Mouse (Mus musculus) CH12.LX (cell line): ENCODE results near the gene Pakap. TPM values are rescaled to one million over a fixed set of nuclear protein-coding genes. Genes with fewer than 3 reads are reported as not detected.

Experiments
- DNase-seq: peaks from one replicate; pipeline ENCODE4 v3.0.0-alpha.2; 2013; ENCODE audit errors: extremely low read depth
- H3K27ac ChIP-seq: 2 replicates; pipeline ENCODE4 v1.5.1; 2012; ENCODE audit warnings: low read depth, mild to moderate bottlenecking, control low read depth, moderate library complexity; ENCODE audit not compliant: insufficient read depth
- H3K27me3 ChIP-seq: replicated peaks from 2 replicates; pipeline ENCODE3; 2012; ENCODE audit warnings: inconsistent platforms
- H3K36me3 ChIP-seq, 2 experiments: replicated peaks in 1 of 2; 2 replicates each; pipeline versions ENCODE3 to v1.6.1; 2012; ENCODE audit warnings: inconsistent platforms in 1 of 2, low read length in 1 of 2, mild to moderate bottlenecking in 1 of 2, mixed read lengths in 1 of 2, moderate library complexity in 1 of 2; ENCODE audit not compliant: control insufficient read depth in 1 of 2, insufficient read depth in 1 of 2
- H3K4me1 ChIP-seq, 2 experiments: 2 replicates each; pipeline ENCODE4 v1.6.1; 2012; ENCODE audit warnings: inconsistent platforms in 1 of 2, moderate library complexity in 1 of 2; ENCODE audit not compliant: insufficient read depth in 2 of 2, control insufficient read depth in 1 of 2
- H3K4me2 ChIP-seq: 2 replicates; pipeline ENCODE4 v1.6.1; 2012; ENCODE audit warnings: low read depth, mild to moderate bottlenecking, control low read depth; ENCODE audit not compliant: poor library complexity, insufficient read depth, severe bottlenecking
- H3K4me3 ChIP-seq, 3 experiments: fragments of 150-350 bp in 1 of 3; sonication (generic) in 1 of 3; replicated peaks in 1 of 3; 2 replicates each; pipeline versions ENCODE3 to v1.5.1; 2011 to 2012; ENCODE audit warnings: low read depth in 2 of 3, low read length in 2 of 3, mild to moderate bottlenecking in 2 of 3, moderate library complexity in 2 of 3, control low read depth in 1 of 3, improper control_type of control experiment in 1 of 3, inconsistent platforms in 1 of 3, mixed read lengths in 1 of 3; ENCODE audit not compliant: poor library complexity in 1 of 3
- H3K79me2 ChIP-seq: replicated peaks from 2 replicates; pipeline ENCODE4 v1.6.1; 2012; ENCODE audit warnings: mild to moderate bottlenecking, moderate library complexity; ENCODE audit not compliant: control insufficient read depth, poor library complexity, insufficient read depth, severe bottlenecking; ENCODE audit errors: extremely low read depth
- H3K9ac ChIP-seq: 2 replicates; pipeline ENCODE4 v1.6.1; 2012; ENCODE audit warnings: low read depth, mild to moderate bottlenecking, control low read depth, moderate library complexity; ENCODE audit not compliant: insufficient read depth
- H3K9me3 ChIP-seq: replicated peaks from 2 replicates; pipeline ENCODE3; 2012; ENCODE audit warnings: low read length, inconsistent platforms, mixed read lengths
- BHLHE40 ChIP-seq: IDR thresholded peaks from 2 replicates; pipeline ENCODE4 v1.6.1; 2011; ENCODE audit warnings: mild to moderate bottlenecking, low read depth, low read length, improper control_type of control experiment
- CHD1 ChIP-seq: IDR thresholded peaks from 2 replicates; pipeline ENCODE4 v1.6.1; 2012; ENCODE audit warnings: low read depth, low read length, improper control_type of control experiment, inconsistent platforms
- CHD2 ChIP-seq: IDR thresholded peaks from 2 replicates; pipeline ENCODE4 v1.6.1; 2011; ENCODE audit warnings: low read length, improper control_type of control experiment
- CTCF ChIP-seq, 2 experiments: IDR thresholded peaks in 1 of 2; conservative IDR thresholded peaks in 1 of 2; 2 replicates each; pipeline ENCODE4 v1.5.1; 2011 to 2012; ENCODE audit warnings: low read depth in 2 of 2, low read length in 2 of 2, improper control_type of control experiment in 1 of 2, inconsistent platforms in 1 of 2, mild to moderate bottlenecking in 1 of 2, moderate library complexity in 1 of 2
- ELF1 ChIP-seq: IDR thresholded peaks from 2 replicates; pipeline ENCODE4 v1.6.1; 2014; ENCODE audit warnings: low read depth, mild to moderate bottlenecking, inconsistent platforms, low read length, improper control_type of control experiment
- EP300 ChIP-seq: IDR thresholded peaks from 2 replicates; pipeline ENCODE4 v1.6.1; 2011; ENCODE audit warnings: low read length, improper control_type of control experiment
- ETS1 ChIP-seq: conservative IDR thresholded peaks from 2 replicates; pipeline ENCODE4 v1.6.1; 2012; ENCODE audit warnings: low read depth, mild to moderate bottlenecking, inconsistent platforms, low read length, improper control_type of control experiment, moderate library complexity
- HCFC1 ChIP-seq: IDR thresholded peaks from 2 replicates; pipeline ENCODE4 v1.6.1; 2012; ENCODE audit warnings: low read depth, mild to moderate bottlenecking, inconsistent platforms, low read length, improper control_type of control experiment
- JUN ChIP-seq: IDR thresholded peaks from 2 replicates; pipeline ENCODE4 v1.6.1; 2011; ENCODE audit warnings: low read depth, mild to moderate bottlenecking, low read length, improper control_type of control experiment, moderate library complexity; ENCODE audit not compliant: insufficient read depth
- JUND ChIP-seq: conservative IDR thresholded peaks from 2 replicates; pipeline ENCODE4 v1.6.1; 2011; ENCODE audit warnings: low read depth, low read length, improper control_type of control experiment
- KAT2A ChIP-seq: IDR thresholded peaks from 2 replicates; pipeline ENCODE4 v1.6.1; 2012; ENCODE audit warnings: low read length, improper control_type of control experiment, inconsistent platforms; ENCODE audit not compliant: insufficient replicate concordance
- MAFK ChIP-seq: IDR thresholded peaks from 2 replicates; pipeline ENCODE4 v1.6.1; 2011; ENCODE audit warnings: low read length, improper control_type of control experiment; ENCODE audit not compliant: insufficient replicate concordance
- MAX ChIP-seq: IDR thresholded peaks from 2 replicates; pipeline ENCODE4 v1.6.1; 2011; ENCODE audit warnings: low read length, improper control_type of control experiment
- MAZ ChIP-seq: IDR thresholded peaks from 2 replicates; pipeline ENCODE4 v1.6.1; 2012; ENCODE audit warnings: low read depth, mild to moderate bottlenecking, inconsistent platforms, low read length, improper control_type of control experiment, moderate library complexity
- MEF2A ChIP-seq: IDR thresholded peaks from 2 replicates; pipeline ENCODE4 v1.6.1; 2014; ENCODE audit warnings: low read depth, mild to moderate bottlenecking, inconsistent platforms, low read length, improper control_type of control experiment, borderline replicate concordance
- MXI1 ChIP-seq: IDR thresholded peaks from 2 replicates; pipeline ENCODE4 v1.6.1; 2011; ENCODE audit warnings: mild to moderate bottlenecking, low read depth, low read length, improper control_type of control experiment
- NELFE ChIP-seq: IDR thresholded peaks from 2 replicates; pipeline ENCODE4 v1.6.1; 2011; ENCODE audit warnings: low read depth, low read length, improper control_type of control experiment
- NRF1 ChIP-seq: IDR thresholded peaks from 2 replicates; pipeline ENCODE4 v1.6.1; 2014; ENCODE audit warnings: low read depth, mild to moderate bottlenecking, inconsistent platforms, low read length, improper control_type of control experiment, moderate library complexity
- POLR2A ChIP-seq: IDR thresholded peaks from 2 replicates; pipeline ENCODE4 v1.6.1; 2011; ENCODE audit warnings: low read depth, mild to moderate bottlenecking, improper control_type of control experiment, low read length
- POLR2AphosphoS2 ChIP-seq: IDR thresholded peaks from 2 replicates; pipeline ENCODE4 v1.6.1; 2011; ENCODE audit warnings: low read depth, low read length, improper control_type of control experiment
- RCOR1 ChIP-seq: conservative IDR thresholded peaks from 2 replicates; pipeline ENCODE4 v1.6.1; 2012; ENCODE audit warnings: low read depth, mild to moderate bottlenecking, inconsistent platforms, low read length, improper control_type of control experiment
- SIN3A ChIP-seq: IDR thresholded peaks from 2 replicates; pipeline ENCODE4 v1.6.1; 2012; ENCODE audit warnings: low read length, improper control_type of control experiment, inconsistent platforms
- SMC3 ChIP-seq: IDR thresholded peaks from 2 replicates; pipeline ENCODE4 v1.6.1; 2011; ENCODE audit warnings: low read depth, low read length, improper control_type of control experiment
- TBP ChIP-seq: conservative IDR thresholded peaks from 2 replicates; pipeline ENCODE4 v1.6.1; 2011; ENCODE audit warnings: low read depth, low read length, improper control_type of control experiment
- TCF12 ChIP-seq: IDR thresholded peaks from 2 replicates; pipeline ENCODE4 v1.6.1; 2014; ENCODE audit warnings: low read depth, mild to moderate bottlenecking, inconsistent platforms, low read length, improper control_type of control experiment
- UBTF ChIP-seq: IDR thresholded peaks from 2 replicates; pipeline ENCODE4 v1.6.1; 2012; ENCODE audit warnings: low read depth, mild to moderate bottlenecking, inconsistent platforms, low read length, improper control_type of control experiment, moderate library complexity
- ZC3H11A ChIP-seq: IDR thresholded peaks from 2 replicates; pipeline ENCODE4 v1.6.1; 2012; ENCODE audit warnings: low read depth, mild to moderate bottlenecking, inconsistent platforms, low read length, improper control_type of control experiment
- ZKSCAN1 ChIP-seq: IDR thresholded peaks from 2 replicates; pipeline ENCODE4 v1.6.1; 2012; ENCODE audit warnings: low read depth, inconsistent platforms, low read length, improper control_type of control experiment, borderline replicate concordance
- ZMIZ1 ChIP-seq: IDR thresholded peaks from 2 replicates; pipeline ENCODE4 v1.6.1; 2012; ENCODE audit warnings: low read depth, mild to moderate bottlenecking, inconsistent platforms, low read length, improper control_type of control experiment
- ZNF384 ChIP-seq: IDR thresholded peaks from 2 replicates; pipeline ENCODE4 v1.6.1; 2012; ENCODE audit warnings: low read depth, low read length, improper control_type of control experiment, inconsistent platforms
- dilution Hi-C: fragments of 300-500 bp; cut with MboI; formaldehyde crosslinking; loops from 2 replicates; pipeline ENCODE4 v1.14.3; 2020; ENCODE audit warnings: low sequenced_read_pairs; ENCODE audit not compliant: extremely low pct_unique_long_range_greater_than_20kb, extremely low pct_ligation_motif_present
- in situ Hi-C: fragments of 300-500 bp; cut with MboI; formaldehyde crosslinking; loops from 3 replicates; pipeline ENCODE4 v1.14.3; 2019; ENCODE audit warnings: low sequenced_read_pairs, low pct_ligation_motif_present, low pct_unique_long_range_greater_than_20kb, mixed read lengths
- polyA plus RNA-seq: library from polyadenylated mRNA; unstranded; fragments of >175 nt; gene quantifications from 2 replicates; pipeline ENCODE4 v1.2.1, GENCODE M21; 2012; ENCODE audit warnings: low read depth; ENCODE audit not compliant: insufficient read length
- total RNA-seq, 2 experiments: library from RNA; depleted of rRNA; stranded (reverse); fragments of 300-350 nt in 1 of 2; fragments of >200 nt in 1 of 2; gene quantifications; 2 replicates each; pipeline ENCODE4 v1.2.3; 2012 to 2014

Gene Pakap
- total and polyA plus RNA-seq, 3 experiments, result 0.08 to 0.14 TPM; not detected in 1

DNA sequence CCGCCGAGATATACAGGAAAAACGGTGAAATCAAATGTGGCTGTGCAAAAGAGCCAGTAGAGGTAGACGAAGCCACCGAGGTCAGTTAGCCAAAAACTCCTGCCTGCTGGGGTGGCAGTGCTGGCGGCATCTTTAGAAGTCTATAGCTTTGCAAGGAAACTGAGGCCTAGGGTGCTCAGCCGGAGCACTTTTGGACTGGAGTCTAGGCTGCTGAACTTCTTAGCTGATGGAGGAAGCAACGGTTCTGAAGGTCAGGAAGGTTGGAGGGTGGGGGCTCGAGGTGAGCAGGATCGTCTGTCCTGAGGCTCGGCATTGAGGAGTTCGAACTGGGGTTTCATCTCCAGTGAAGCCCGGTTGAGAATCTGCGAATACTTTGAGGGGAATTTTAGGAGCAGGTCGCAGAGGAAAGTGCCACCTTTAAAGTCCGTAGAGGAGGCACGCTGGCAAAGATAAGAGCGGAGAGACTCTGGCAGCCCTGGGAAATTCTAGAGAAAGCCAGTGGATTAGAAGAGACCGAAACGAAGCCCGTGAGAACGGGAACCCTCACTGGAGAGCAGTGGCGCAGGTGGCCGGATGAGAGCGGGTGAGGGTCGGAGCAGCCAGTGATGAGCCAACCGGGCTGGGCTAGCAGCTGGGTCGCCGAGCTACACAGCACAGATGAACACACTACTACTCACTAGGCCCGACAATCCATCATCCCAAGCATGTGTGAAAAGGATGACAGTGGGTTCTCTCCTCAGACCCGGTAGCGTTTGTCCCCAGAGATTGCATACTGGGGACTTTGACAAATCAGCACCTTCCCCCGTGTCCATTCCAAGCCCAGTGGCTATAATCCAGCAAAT, 214.8 kb downstream of the Pakap start:
- H3K27me3 ChIP-seq, result no peaks in the 10 kb centered on the region
- in situ Hi-C loops (no loop called here), dilution Hi-C loops (no loop called here)
- H3K79me2 ChIP-seq, result no peaks in the 10 kb centered on the region
- H3K4me2 ChIP-seq, result no peak overlapping the region
- no peak for TF ChIP-seq ZKSCAN1
- TF ChIP-seq MAFK, result no peak
- TF ChIP-seq TCF12, result no peak
- no peak for TF ChIP-seq TBP
- no peak for TF ChIP-seq JUN
- TF ChIP-seq CTCF (conservative IDR thresholded peaks at IDR 0.05 in 1 of 2, IDR thresholded peaks at IDR 0.05 in 1 of 2; ENCODE audit: low read depth in 2 of 2, low read length in 2 of 2), result no peak
- no peak for TF ChIP-seq CHD1
- TF ChIP-seq ZC3H11A, result no peak
- TF ChIP-seq UBTF, result no peak
- no peak for TF ChIP-seq SMC3
- no peak for TF ChIP-seq CHD2
- TF ChIP-seq SIN3A, result no peak
- no peak for TF ChIP-seq KAT2A
- TF ChIP-seq NRF1, result no peak
- no peak for TF ChIP-seq BHLHE40
- no peak for TF ChIP-seq ZNF384
- no peak for TF ChIP-seq MEF2A
- TF ChIP-seq MAX, result no peak
- no peak for TF ChIP-seq EP300
- TF ChIP-seq ZMIZ1, result no peak
- H3K4me3 ChIP-seq, result no peak overlapping the region
- H3K9me3 ChIP-seq, result no peaks in the 10 kb centered on the region
- H3K27ac ChIP-seq, result no peak overlapping the region
- H3K9ac ChIP-seq, result no peak overlapping the region
- no peak for DNase-seq
- H3K4me1 ChIP-seq, result peaks cover 4 to 16% of the 10 kb centered on the region in 2 experiments
- no peaks in the 10 kb centered on the region for H3K36me3 ChIP-seq

DNA sequence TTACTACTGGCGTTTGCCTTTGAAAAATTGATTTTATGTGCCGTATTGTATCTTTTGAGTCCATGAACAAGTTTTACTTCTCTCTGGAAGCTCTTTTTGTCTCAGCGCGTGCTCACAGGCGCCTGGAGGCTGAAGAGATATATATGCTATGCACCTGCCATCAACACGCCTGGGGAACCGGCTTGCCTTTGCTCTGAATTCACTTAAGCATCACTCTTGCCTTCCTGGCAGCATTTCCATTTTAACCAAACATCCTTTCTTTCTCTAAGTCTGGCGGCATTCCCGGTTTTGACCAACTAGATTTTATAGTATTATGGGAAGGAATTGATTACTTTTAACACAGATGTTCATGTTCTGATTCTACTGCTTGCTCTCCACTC, 215.4 kb downstream of the Pakap start:
- H3K4me2 ChIP-seq, result no peak overlapping the region
- H3K4me1 ChIP-seq, result peaks cover 4 to 16% of the 10 kb centered on the region in 2 experiments
- H3K36me3 ChIP-seq, result no peaks in the 10 kb centered on the region
- H3K27me3 ChIP-seq, result no peaks in the 10 kb centered on the region
- TF ChIP-seq ZC3H11A, result no peak
- no peak for TF ChIP-seq POLR2A
- no peak for TF ChIP-seq NELFE
- no peak for TF ChIP-seq CHD2
- TF ChIP-seq NRF1, result no peak
- no peak for TF ChIP-seq MAZ
- TF ChIP-seq ZKSCAN1, result no peak
- no peak for TF ChIP-seq KAT2A
- TF ChIP-seq POLR2AphosphoS2, result no peak
- TF ChIP-seq TBP, result no peak
- no peak for TF ChIP-seq ETS1
- TF ChIP-seq ELF1, result no peak
- no peak for TF ChIP-seq RCOR1
- no peak for TF ChIP-seq HCFC1
- no peak for TF ChIP-seq JUN
- TF ChIP-seq MXI1, result no peak
- TF ChIP-seq JUND, result no peak
- no peak for TF ChIP-seq BHLHE40
- TF ChIP-seq TCF12, result no peak
- no peak for TF ChIP-seq ZNF384
- TF ChIP-seq, all 38 proteins: peak for 0
- in situ Hi-C loops (no loop called here), dilution Hi-C loops (no loop called here)
- Histone ChIP-seq H3K9ac (no peak overlapping the region), H3K9me3 (no peaks in the 10 kb centered on the region), H3K27ac (no peak overlapping the region), H3K4me3 (no peak overlapping the region), H3K79me2 (no peaks in the 10 kb centered on the region)
- DNase-seq, result no peak
